Mouse (Mus musculus) naive thymus-derived CD4-positive, alpha-beta T cell, adult 5 months (primary cell): Measurements from ENCODE around the gene Ece1. TPM values are rescaled to one million over a fixed set of nuclear protein-coding genes. Genes with fewer than 3 reads are reported as not detected.

Source experiments
- polyA plus RNA-seq: library from polyadenylated mRNA; unstranded; fragments of 100-300 nt; shearing (Covaris generic); gene quantifications from one replicate; pipeline ENCODE4 v1.2.1, GENCODE M21; 2017

Gene Ece1
- polyA plus RNA-seq = 24.7 TPM

DNA sequence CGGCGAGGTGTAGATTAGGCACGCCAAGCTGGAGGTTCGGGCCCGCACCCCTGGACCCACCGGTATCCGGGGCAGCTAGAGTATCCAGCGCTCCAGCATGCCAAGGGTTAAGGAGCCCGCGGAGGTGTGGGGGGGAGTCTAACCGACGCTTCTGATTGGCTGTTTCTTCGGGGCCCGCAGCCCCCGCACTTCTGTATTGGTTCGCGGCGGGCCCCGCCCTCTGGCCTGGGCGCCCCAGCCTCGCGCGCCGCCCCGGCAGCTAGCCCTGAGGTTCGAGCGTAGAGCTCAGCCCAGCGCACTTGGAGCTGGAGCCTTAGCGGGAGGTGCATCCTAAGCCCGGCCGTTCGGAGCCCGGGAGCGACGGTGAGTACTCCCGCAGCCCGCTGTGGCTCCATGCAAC lies at the start of gene Ece1:
TSS of gene Ece1 (plus strand) at position 219 of the 400 bp plus-strand sequence.

DNA sequence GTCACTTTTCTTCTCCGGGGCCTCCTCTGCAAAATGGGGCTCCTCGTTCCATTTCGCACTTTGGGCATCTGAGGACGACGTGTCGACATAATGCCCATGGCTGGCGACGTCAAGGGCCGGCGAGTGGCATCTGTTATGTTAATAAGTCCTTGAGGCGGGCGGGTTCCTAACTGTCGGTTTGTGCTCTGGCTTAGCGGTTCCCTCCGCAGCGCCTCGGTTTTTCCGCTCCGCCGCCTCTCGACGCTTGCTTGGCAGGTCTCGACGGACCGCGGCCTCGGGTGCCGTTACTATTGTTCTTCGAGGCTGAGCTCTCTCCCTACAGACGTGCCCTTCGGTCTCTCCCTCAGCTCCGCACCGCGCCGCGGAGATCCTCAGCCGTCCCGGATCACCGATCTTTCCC lies 130.9 kb downstream of the Ece1 start, which contains the start of gene Eif4g3:
TSS of gene Eif4g3 (plus strand) at position 133 of the 400 bp plus-strand sequence.

Other genes starting within 250 kb of the Ece1 start
- not detected for gene Rap1gap, start 197.5 kb upstream of the Ece1 start, polyA plus RNA-seq
- gene Alpl, start 65.9 kb upstream of the Ece1 start, polyA plus RNA-seq = not detected
- 73.6 TPM for gene Eif4g3, start 130.8 kb downstream of the Ece1 start, polyA plus RNA-seq